24 mouse cellular contexts compared by ENCODE assay signal in genomic region chr1:172659688-172660087, GRCm38 (mm10). TPM values are rescaled to one million over a fixed set of nuclear protein-coding genes. Genes with fewer than 3 reads are reported as not detected.
DNase-seq lines count a peak whose midpoint lies in the region; ATAC-seq and TF ChIP-seq lines count a peak whose summit lies in the region.
"Had no signal": no experiment of that assay in that cellular context is flagged by ENCODE, and none has a peak within 500 bp of the region (broad histone marks: within the 10 kb centered on the region; RNA-seq: fewer than 3 reads in every experiment).

No protein-coding gene starts in this region.

- H3K4me3 ChIP-seq in kidney, adult 2 months (ENCODE audit: insufficient read depth, low read depth, low read length) = no peak overlapping the region
- H3K4me3 ChIP-seq in liver, adult 2 months (ENCODE audit: insufficient read depth, low read depth, low read length) = no peak overlapping the region
- H3K4me3 ChIP-seq in liver, postnatal 0 days (ENCODE audit: low read depth, low read length) = no peak overlapping the region
- H3K4me3 ChIP-seq in stomach, postnatal 0 days (ENCODE audit: low read depth, low read length) = no peak overlapping the region
- H3K4me3 ChIP-seq: embryonic facial prominence, embryonic 13.5 days; forebrain, embryonic 12.5 days; heart, adult 2 months; heart, embryonic 15.5 days; hindbrain, embryonic 12.5 days had no signal

- no peaks in the 10 kb centered on the region for H3K36me3 ChIP-seq in kidney, adult 2 months (ENCODE audit: control insufficient read depth, insufficient read depth, low read length)
- H3K36me3 ChIP-seq in liver, adult 2 months (ENCODE audit: control insufficient read depth, insufficient read depth, low read length) = no peaks in the 10 kb centered on the region
- H3K36me3 ChIP-seq in liver, postnatal 0 days (replicated peaks; ENCODE audit: insufficient read depth, low read length) = no peaks in the 10 kb centered on the region
- no peaks in the 10 kb centered on the region for H3K36me3 ChIP-seq in stomach, postnatal 0 days (ENCODE audit: control insufficient read depth, insufficient read depth, low read length)
- H3K36me3 ChIP-seq: embryonic facial prominence, embryonic 13.5 days; forebrain, embryonic 12.5 days; heart, embryonic 15.5 days; hindbrain, embryonic 12.5 days had no signal

- no peak for ATAC-seq in liver, postnatal 0 days
- no peak for ATAC-seq in stomach, postnatal 0 days (ENCODE audit: low FRiP score, low TSS enrichment)
- ATAC-seq: forebrain, embryonic 16.5 days; hindbrain, embryonic 16.5 days had no signal

- DNase-seq in adrenal gland, postnatal 14 days = peak; percentile 19
- no peak for DNase-seq in adrenal gland, adult 18-20 months (ENCODE audit: low spot score in 2 of 2)
- DNase-seq in kidney, adult 2 months = peak; percentile 16
- no peak for DNase-seq in kidney, postnatal 4 days
- DNase-seq in liver, adult 2 months (ENCODE audit: extremely low read depth, low read depth, low spot score) = peak; percentile 38
- no peak for DNase-seq in liver, postnatal 0 days
- DNase-seq in stomach, postnatal 0 days (ENCODE audit: low spot score) = peak; percentile 1
- DNase-seq: cerebellum, adult 18-20 months; cerebellum, adult 9-11 months; cerebellum, postnatal 36 days; gastrocnemius, postnatal 10 days; heart, adult 2 months; heart, postnatal 36 days had no signal

- no peaks in the 10 kb centered on the region for H3K27me3 ChIP-seq in kidney, adult 2 months (replicated peaks; ENCODE audit: control insufficient read depth, insufficient read depth, low read length)
- H3K27me3 ChIP-seq in liver, adult 2 months (ENCODE audit: control insufficient read depth, insufficient read depth, low read length) = no peaks in the 10 kb centered on the region
- H3K27me3 ChIP-seq in liver, postnatal 0 days (ENCODE audit: insufficient read depth, low read length) = no peaks in the 10 kb centered on the region
- H3K27me3 ChIP-seq in stomach, postnatal 0 days (ENCODE audit: control insufficient read depth, insufficient read depth, low read length) = no peaks in the 10 kb centered on the region
- H3K27me3 ChIP-seq: embryonic facial prominence, embryonic 13.5 days; forebrain, embryonic 12.5 days; heart, embryonic 15.5 days; hindbrain, embryonic 12.5 days had no signal

- no peak overlapping the region for H3K9ac ChIP-seq in liver, adult 2 months (ENCODE audit: low read depth, low read length)
- no peak overlapping the region for H3K9ac ChIP-seq in liver, postnatal 0 days (replicated peaks)
- H3K9ac ChIP-seq in stomach, postnatal 0 days (ENCODE audit: low read length) = no peak overlapping the region
- H3K9ac ChIP-seq: embryonic facial prominence, embryonic 13.5 days; forebrain, embryonic 12.5 days; heart, embryonic 15.5 days; hindbrain, embryonic 12.5 days had no signal

- WGBS in kidney, adult 2 months = 51% methylated on average over 8 of the region's 8 CpGs
- WGBS in liver, adult 2 months = 54% methylated on average over 8 of the region's 8 CpGs
- 82% methylated on average over 8 of the region's 8 CpGs for WGBS in liver, postnatal 0 days (ENCODE audit: insufficient replicate concordance)
- 70% methylated on average over 8 of the region's 8 CpGs for WGBS in stomach, postnatal 0 days

- TF ChIP-seq CTCF in kidney, adult 2 months (conservative IDR thresholded peaks at IDR 0.05; ENCODE audit: insufficient read depth, insufficient read length, low read depth, low read length) = no peak
- TF ChIP-seq CTCF in liver, adult 2 months (IDR thresholded peaks at IDR 0.05; ENCODE audit: low read depth, low read length) = no peak
- TF ChIP-seq CTCF in liver, postnatal 0 days (IDR thresholded peaks at IDR 0.05; ENCODE audit: low read depth) = no peak
- TF ChIP-seq CTCF in stomach, postnatal 0 days (IDR thresholded peaks at IDR 0.05; ENCODE audit: low read depth) = no peak

- H3K4me1 ChIP-seq in kidney, adult 2 months (ENCODE audit: control insufficient read depth, insufficient read depth, low read length) = no peaks in the 10 kb centered on the region
- peaks cover 4% of the 10 kb centered on the region; the same call in 1 of the 2 replicates for H3K4me1 ChIP-seq in liver, adult 2 months (ENCODE audit: control insufficient read depth, insufficient read depth, low read length)
- H3K4me1 ChIP-seq in liver, postnatal 0 days (ENCODE audit: insufficient read depth) = no peaks in the 10 kb centered on the region
- no peaks in the 10 kb centered on the region for H3K4me1 ChIP-seq in stomach, postnatal 0 days (replicated peaks; ENCODE audit: control insufficient read depth, insufficient read depth)
- H3K4me1 ChIP-seq: embryonic facial prominence, embryonic 13.5 days; forebrain, embryonic 12.5 days; heart, embryonic 15.5 days; hindbrain, embryonic 12.5 days had no signal

- TF ChIP-seq POLR2A in kidney, adult 2 months (IDR thresholded peaks at IDR 0.05; ENCODE audit: low read depth, low read length) = no peak
- TF ChIP-seq POLR2A in liver, adult 2 months (IDR thresholded peaks at IDR 0.05; ENCODE audit: extremely low read depth, insufficient read depth, low read length) = no peak

- H3K79me2 ChIP-seq in liver, adult 2 months (ENCODE audit: control insufficient read depth, insufficient read depth, low read length) = no peaks in the 10 kb centered on the region

- TF ChIP-seq EP300 in liver, postnatal 0 days (IDR thresholded peaks at IDR 0.05; ENCODE audit: low read depth) = no peak
- no peak for TF ChIP-seq EP300 in stomach, postnatal 0 days (optimal IDR thresholded peaks at IDR 0.05)

- no peak overlapping the region for H3K27ac ChIP-seq in kidney, adult 2 months (ENCODE audit: insufficient read depth, low read depth, low read length)
- H3K27ac ChIP-seq in liver, adult 2 months (replicated peaks; ENCODE audit: insufficient read depth, low read depth, low read length) = no peak overlapping the region
- H3K27ac ChIP-seq in liver, postnatal 0 days (ENCODE audit: low read depth) = no peak overlapping the region
- no peak overlapping the region for H3K27ac ChIP-seq in stomach, postnatal 0 days (replicated peaks)
- H3K27ac ChIP-seq: embryonic facial prominence, embryonic 13.5 days; forebrain, embryonic 12.5 days; heart, adult 2 months; heart, embryonic 15.5 days; hindbrain, embryonic 12.5 days had no signal

- no peak overlapping the region for H3K4me2 ChIP-seq in liver, postnatal 0 days (ENCODE audit: low read depth, low read length)
- H3K4me2 ChIP-seq in stomach, postnatal 0 days (replicated peaks; ENCODE audit: low read depth) = no peak overlapping the region
- H3K4me2 ChIP-seq: embryonic facial prominence, embryonic 13.5 days; forebrain, embryonic 12.5 days; heart, embryonic 11.5 days; heart, embryonic 15.5 days; hindbrain, embryonic 12.5 days had no signal

- H3K9me3 ChIP-seq in liver, postnatal 0 days (ENCODE audit: low read length) = no peaks in the 10 kb centered on the region
- no peaks in the 10 kb centered on the region for H3K9me3 ChIP-seq in stomach, postnatal 0 days (ENCODE audit: control insufficient read depth, low read length)
- H3K9me3 ChIP-seq: embryonic facial prominence, embryonic 13.5 days; forebrain, embryonic 12.5 days; heart, embryonic 15.5 days; hindbrain, embryonic 12.5 days had no signal

RNA-seq across cellular contexts. Expression of gene Dusp23, which starts 26.9 kb away (rescaled TPM):
- total RNA-seq in adrenal gland, postnatal 14 days (2021) = 11.6 and 12.4 TPM in 2 replicates
- 1 to 10 TPM; 6.3 to 7.4 TPM for total RNA-seq in adrenal gland, adult 18-20 months (2021)
- 51.4 and 52.1 TPM in 2 replicates for polyA plus RNA-seq in kidney, adult 2 months (2012; rRNA removed)
- total RNA-seq in liver, adult 2 months (2014; rRNA removed) = 3.5 and 5.6 TPM in 2 replicates
- 30.9 and 44.1 TPM in 2 replicates for polyA plus RNA-seq in liver, adult 2 months (2012; rRNA removed)
- 12.1 and 13.0 TPM in 2 replicates for polyA plus RNA-seq in liver, postnatal 0 days (2015; fragmentation: Nextera tagmentation; extraction: Ambion mirVana)
- polyA plus RNA-seq in stomach, postnatal 0 days (2015; fragmentation: Nextera tagmentation; extraction: Ambion mirVana) = 15.5 and 17.1 TPM in 2 replicates

RNA-seq across cellular contexts. Expression of gene Crp, which starts 38.2 kb away (rescaled TPM):
- 1.4 and 32.1 TPM in 2 replicates for total RNA-seq in adrenal gland, postnatal 14 days (2021)
- total RNA-seq in adrenal gland, adult 18-20 months (2021) = not detected
- polyA plus RNA-seq in kidney, adult 2 months (2012; rRNA removed) = 0.08 TPM in 1 of 2 replicates, not detected in the other
- 470 and 497 TPM in 2 replicates for total RNA-seq in liver, adult 2 months (2014; rRNA removed)
- 279 and 317 TPM in 2 replicates for polyA plus RNA-seq in liver, adult 2 months (2012; rRNA removed)
- polyA plus RNA-seq in liver, postnatal 0 days (2015; fragmentation: Nextera tagmentation; extraction: Ambion mirVana) = 340 and 343 TPM in 2 replicates
- polyA plus RNA-seq in stomach, postnatal 0 days (2015; fragmentation: Nextera tagmentation; extraction: Ambion mirVana) = 0.28 and 0.74 TPM in 2 replicates
- total RNA-seq: heart, adult 2 months; heart, postnatal 36 days; MEL had no signal
- polyA plus RNA-seq: C2C12; embryonic facial prominence, embryonic 13.5 days; forebrain, embryonic 12.5 days; forebrain, embryonic 16.5 days; frontal cortex, adult 2 months; heart, adult 2 months; heart, embryonic 15.5 days; hindbrain, embryonic 12.5 days; hindbrain, embryonic 16.5 days had no signal

RNA-seq across cellular contexts. Expression of gene Fcrl6, which starts 57.3 kb away (rescaled TPM):
- not detected in 2 replicates for total RNA-seq in adrenal gland, postnatal 14 days (2021)
- total RNA-seq in adrenal gland, adult 18-20 months (2021) = not detected
- not detected in 2 replicates for polyA plus RNA-seq in kidney, adult 2 months (2012; rRNA removed)
- total RNA-seq in liver, adult 2 months (2014; rRNA removed) = not detected in 2 replicates
- polyA plus RNA-seq in liver, adult 2 months (2012; rRNA removed) = not detected in 2 replicates
- 0.12 and 0.31 TPM in 2 replicates for polyA plus RNA-seq in liver, postnatal 0 days (2015; fragmentation: Nextera tagmentation; extraction: Ambion mirVana)
- not detected in 2 replicates for polyA plus RNA-seq in stomach, postnatal 0 days (2015; fragmentation: Nextera tagmentation; extraction: Ambion mirVana)
- total RNA-seq: gastrocnemius, postnatal 10 days; gastrocnemius, postnatal 4 days; heart, adult 2 months; heart, postnatal 36 days; MEL had no signal
- polyA plus RNA-seq: C2C12; forebrain, embryonic 16.5 days; heart, adult 2 months; heart, embryonic 11.5 days; heart, embryonic 15.5 days had no signal

Comparison
In these comparisons a context has a peak if more than half of its experiments do, and no peak if none do; other contexts are left out.
1. DNase-seq: peak in adrenal gland, postnatal 14 days (single experiment), kidney, adult 2 months (single experiment), liver, adult 2 months (single experiment) and stomach, postnatal 0 days (single experiment); none in adrenal gland, adult 18-20 months (0 of 2), kidney, postnatal 4 days (0 of 2) and liver, postnatal 0 days (single experiment).
2. RNA of gene Crp, which starts 38.2 kb away (polyA plus RNA-seq): 340 to 343 TPM in liver, postnatal 0 days and 279 to 317 TPM in liver, adult 2 months; 0.28 to 0.74 TPM in stomach, postnatal 0 days and 0.08 TPM in kidney, adult 2 months; every median in the first group is over 100 times any median in the second.